Mouse (Mus musculus) kidney, postnatal 0 days (tissue): ENCODE results near the gene Tiam1. TPM values are rescaled to one million over a fixed set of nuclear protein-coding genes. Genes with fewer than 3 reads are reported as not detected.

ENCODE experiments used
- ATAC-seq: fragments of 200-750 bp; cut with Nextera tagmentation; replicated peaks from 2 replicates; pipeline ENCODE4 v1.8.0; 2017; ENCODE audit warnings: low read depth, moderate number of reproducible peaks, moderate TSS enrichment, moderate library complexity; ENCODE audit not compliant: low FRiP score
- DNase-seq: peaks from one replicate; pipeline ENCODE4 v3.0.0-alpha.2; 2016; ENCODE audit warnings: low spot score
- H3K27ac ChIP-seq: fragments of 300-500 bp; sonication (generic); 2 replicates; pipeline ENCODE4 v1.5.1; 2014; ENCODE audit warnings: mild to moderate bottlenecking
- H3K27me3 ChIP-seq: fragments of 300-500 bp; sonication (generic); 2 replicates; pipeline ENCODE4 v1.6.1; 2014; ENCODE audit warnings: low read length, mixed read lengths; ENCODE audit not compliant: insufficient read depth
- H3K36me3 ChIP-seq: fragments of 300-500 bp; sonication (generic); 2 replicates; pipeline ENCODE4 v1.6.1; 2014; ENCODE audit warnings: low read length, mixed read lengths; ENCODE audit not compliant: insufficient read depth
- H3K4me1 ChIP-seq: fragments of 300-500 bp; sonication (generic); replicated peaks from 2 replicates; pipeline ENCODE4 v1.6.1; 2014; ENCODE audit warnings: antibody characterized with exemption, low read length, mixed read lengths; ENCODE audit not compliant: insufficient read depth
- H3K4me2 ChIP-seq: fragments of 300-500 bp; sonication (generic); 2 replicates; pipeline ENCODE4 v1.6.1; 2014; ENCODE audit warnings: mild to moderate bottlenecking, low read length, moderate library complexity, mixed read lengths
- H3K4me3 ChIP-seq: fragments of 300-500 bp; sonication (generic); replicated peaks from 2 replicates; pipeline ENCODE4 v1.5.1; 2014; ENCODE audit warnings: low read depth, low read length
- H3K9ac ChIP-seq: fragments of 300-500 bp; sonication (generic); 2 replicates; pipeline ENCODE4 v1.6.1; 2014; ENCODE audit warnings: low read depth, low read length
- H3K9me3 ChIP-seq: fragments of 300-500 bp; sonication (generic); replicated peaks from 2 replicates; pipeline ENCODE4 v1.6.1; 2016; ENCODE audit warnings: low read length, inconsistent platforms, mixed read lengths
- CTCF ChIP-seq: IDR thresholded peaks from 2 replicates; pipeline ENCODE4 v1.5.1; 2016; ENCODE audit warnings: antibody characterized with exemption, low read depth, mild to moderate bottlenecking, moderate library complexity
- WGBS: fragments of 180-500 bp; shearing (Covaris S2); extraction: QIAGEN DNeasy Blood & Tissue Kit; methylation state at CpG from one replicate; pipeline ENCODE4 v1.1.7; 2014; 5-methylcytosine and 5-hydroxymethylcytosine counted together
- polyA plus RNA-seq: library from polyadenylated mRNA; unstranded; fragments of >200 nt; fragmentation: Nextera tagmentation; extraction: Ambion mirVana; gene quantifications from 2 replicates; pipeline ENCODE4 v1.2.1, GENCODE M21; 2015

Gene Tiam1
- polyA plus RNA-seq, 1 experiment from 2014 or later: 11.5 TPM

DNA sequence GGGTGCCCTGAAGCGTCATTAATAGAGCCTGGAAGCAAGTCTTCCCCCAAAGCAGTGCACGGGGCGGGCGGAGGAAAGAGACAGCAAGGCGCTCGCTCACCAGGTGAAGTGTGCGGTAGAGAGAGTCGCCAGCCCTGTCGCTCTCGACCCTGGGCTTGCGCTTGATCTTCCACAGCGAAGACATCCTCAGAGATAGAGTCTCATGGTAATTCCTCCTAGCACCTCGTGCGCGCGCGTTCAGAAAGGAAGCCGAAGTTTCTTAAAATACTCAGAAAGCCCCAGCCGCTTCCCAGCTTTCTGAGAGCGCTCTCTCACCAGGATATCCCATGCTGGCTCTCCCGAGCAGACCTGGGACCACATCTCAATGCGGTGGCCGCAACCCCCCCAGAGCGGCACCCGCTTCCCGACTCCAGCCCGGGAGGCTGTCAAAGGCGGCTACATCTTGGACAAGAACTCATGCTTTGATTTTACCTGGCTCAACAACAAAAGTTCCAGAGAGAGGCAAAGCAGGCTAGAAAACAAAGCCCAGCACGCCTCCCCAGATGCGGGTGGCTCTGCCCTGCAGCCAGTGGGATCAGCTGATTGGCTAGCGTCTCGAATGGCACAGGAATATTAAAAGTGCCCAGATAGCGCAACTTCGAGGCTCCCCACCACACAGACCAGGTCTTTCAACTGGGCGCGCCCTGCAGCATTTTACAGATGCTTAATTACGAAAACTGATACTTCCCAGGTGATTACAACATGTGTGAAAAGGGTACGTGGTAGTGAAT is 325.5 kb downstream of the Tiam1 start:
- Histone ChIP-seq H3K4me1 (no peaks in the 10 kb centered on the region), H3K4me3 (peak overlapping the region; percentile 34), H3K9me3 (no peaks in the 10 kb centered on the region), H3K27ac (no peak overlapping the region), H3K27me3 (no peaks in the 10 kb centered on the region), H3K4me2 (peak overlapping the region; percentile 68), H3K9ac (peak overlapping the region; percentile 50; the same call in 1 of the 2 replicates), H3K36me3 (no peaks in the 10 kb centered on the region)
- no peak for TF ChIP-seq CTCF
- WGBS: 5% methylated on average over 38 of the region's 38 CpGs
- DNase-seq: no peak
- no peak for ATAC-seq

- no peaks in the 10 kb centered on the region for H3K27me3 ChIP-seq
- DNase-seq: no peak
- H3K27ac ChIP-seq: no peak overlapping the region
- H3K4me3 ChIP-seq: peak overlapping the region; percentile 34; the same call in 1 of the 2 replicates
- no peak for TF ChIP-seq CTCF
- WGBS: 28% methylated on average over 9 of the region's 9 CpGs
- no peaks in the 10 kb centered on the region for H3K9me3 ChIP-seq
- H3K36me3 ChIP-seq: no peaks in the 10 kb centered on the region
- no peak for ATAC-seq
- H3K4me2 ChIP-seq: peak overlapping the region; percentile 68
- H3K9ac ChIP-seq: no peak overlapping the region
- H3K4me1 ChIP-seq: no peaks in the 10 kb centered on the region
These were observed 326.3 kb downstream of the Tiam1 start for GRCm38 (mm10) chr16:89817301-89817700.

DNA sequence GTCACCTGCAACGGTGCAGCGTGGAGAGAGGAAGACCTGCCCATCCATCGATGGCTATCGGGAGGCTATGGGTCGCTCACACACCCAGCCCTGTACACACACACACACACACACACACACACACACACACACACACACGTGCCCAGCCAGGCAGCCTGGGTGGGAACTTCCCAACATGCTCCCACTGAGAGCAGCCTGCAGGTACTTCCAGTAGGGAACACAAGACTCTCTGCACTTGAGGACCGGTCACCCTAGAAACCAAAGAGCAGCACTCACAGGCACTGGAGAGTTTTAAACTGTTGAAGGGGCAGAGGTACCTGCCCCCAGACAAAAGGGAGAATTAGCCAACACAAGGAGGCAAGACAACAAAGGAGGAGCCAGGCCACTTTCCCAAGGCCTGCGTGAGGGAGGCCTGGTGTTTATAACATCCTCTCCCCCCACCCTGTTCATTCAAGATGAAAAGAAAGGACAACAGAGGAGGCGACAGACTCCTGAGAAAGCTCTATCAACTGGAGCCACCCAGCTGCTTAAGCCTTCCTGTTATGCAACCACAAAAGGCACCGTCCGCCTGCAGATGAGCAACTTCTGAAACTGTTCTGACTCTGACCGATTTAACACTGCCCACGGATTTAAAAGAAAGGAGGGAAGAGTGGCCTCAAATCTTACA is 326.9 kb downstream of the Tiam1 start:
- Histone ChIP-seq H3K4me3 (no peak overlapping the region), H3K36me3 (0 out of 2 replicates have a peak, but pooled peaks cover under 1% of the 10 kb centered on the region), H3K9me3 (no peaks in the 10 kb centered on the region), H3K27ac (no peak overlapping the region), H3K4me2 (peak overlapping the region; percentile 68; the same call in 1 of the 2 replicates), H3K9ac (no peak overlapping the region), H3K4me1 (no peaks in the 10 kb centered on the region), H3K27me3 (no peaks in the 10 kb centered on the region)
- DNase-seq (peak; percentile 35), ATAC-seq (no peak)
- 51% methylated on average over 13 of the region's 13 CpGs for WGBS
- TF ChIP-seq CTCF: no peak

DNA sequence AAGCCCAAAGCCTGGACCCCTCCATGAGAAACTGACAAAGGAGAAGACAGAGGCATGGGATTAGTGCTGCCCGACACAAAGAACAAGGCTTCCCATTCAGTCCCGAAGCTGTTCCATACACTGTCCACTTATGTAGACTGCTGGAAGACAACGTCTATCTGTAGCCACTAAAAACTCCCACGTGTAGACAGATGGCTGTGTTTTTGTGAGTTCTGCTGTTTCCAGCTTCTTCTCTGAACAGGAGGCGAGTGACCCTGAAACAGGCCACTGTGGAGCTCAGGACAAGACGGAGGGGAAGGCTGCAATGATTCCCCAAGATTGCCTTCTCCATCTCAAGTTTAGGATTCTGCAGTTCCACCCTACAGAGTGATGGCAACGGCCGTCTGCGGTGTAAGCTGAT is 330.0 kb downstream of the Tiam1 start:
- Histone ChIP-seq H3K27ac (no peak overlapping the region), H3K36me3 (peaks cover 5% of the 10 kb centered on the region; the same call in 1 of the 2 replicates), H3K4me3 (no peak overlapping the region), H3K27me3 (no peaks in the 10 kb centered on the region), H3K4me1 (no peaks in the 10 kb centered on the region), H3K9ac (no peak overlapping the region), H3K9me3 (no peaks in the 10 kb centered on the region), H3K4me2 (no peak overlapping the region)
- WGBS: 81% methylated on average over 9 of the region's 9 CpGs
- ATAC-seq (no peak), DNase-seq (no peak)
- TF ChIP-seq CTCF: no peak

DNA sequence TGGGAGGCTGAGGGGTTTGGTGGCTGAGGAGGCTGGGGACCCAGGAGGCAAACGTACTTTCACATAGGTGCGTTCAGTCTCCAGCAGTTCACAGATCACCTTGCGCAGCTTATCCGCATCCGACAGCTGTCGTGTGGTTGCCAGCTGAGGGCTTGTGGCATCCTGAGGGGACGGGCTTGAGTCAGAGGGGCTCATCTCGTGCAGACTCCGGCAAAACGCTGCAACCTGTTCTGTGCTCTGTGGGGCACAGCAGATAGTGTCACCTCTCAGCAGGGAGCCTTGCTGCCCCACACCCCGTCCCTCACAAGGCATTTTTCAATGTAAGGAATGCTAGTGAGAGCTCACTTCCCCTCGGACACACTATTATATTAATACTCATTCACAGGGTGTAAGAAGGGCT is 330.7 kb downstream of the Tiam1 start:
- Histone ChIP-seq H3K36me3 (peaks cover 5% of the 10 kb centered on the region; the same call in 1 of the 2 replicates), H3K4me2 (no peak overlapping the region), H3K9ac (no peak overlapping the region), H3K4me1 (no peaks in the 10 kb centered on the region), H3K9me3 (no peaks in the 10 kb centered on the region), H3K27ac (no peak overlapping the region), H3K4me3 (no peak overlapping the region), H3K27me3 (no peaks in the 10 kb centered on the region)
- WGBS: 81% methylated on average over 12 of the region's 12 CpGs
- no peak for TF ChIP-seq CTCF
- no peak for DNase-seq
- ATAC-seq: no peak

- no peak overlapping the region for H3K4me2 ChIP-seq
- H3K9me3 ChIP-seq: no peaks in the 10 kb centered on the region
- H3K27me3 ChIP-seq: no peaks in the 10 kb centered on the region
- no peak overlapping the region for H3K9ac ChIP-seq
- H3K4me3 ChIP-seq: no peak overlapping the region
- no peak overlapping the region for H3K27ac ChIP-seq
- WGBS: 81% methylated on average over 6 of the region's 6 CpGs
- DNase-seq (no peak), ATAC-seq (no peak)
- H3K36me3 ChIP-seq: peaks cover 5% of the 10 kb centered on the region; the same call in 1 of the 2 replicates
- TF ChIP-seq CTCF: no peak
- no peaks in the 10 kb centered on the region for H3K4me1 ChIP-seq
These were observed 333.2 kb downstream of the Tiam1 start for GRCm38 (mm10) chr16:89810398-89810797.
